Mouse (Mus musculus) cerebellum, adult 2 months (tissue): ENCODE data around the gene 2610028H24Rik. TPM values are rescaled to one million over a fixed set of nuclear protein-coding genes. Genes with fewer than 3 reads are reported as not detected.

ENCODE experiments used
- DNase-seq, 2 experiments: peaks; one replicate each; pipeline ENCODE4 v3.0.0; 2021
- H3K27ac ChIP-seq: fragments of 200-500 bp; 2 replicates; pipeline ENCODE4 v1.5.1; 2012; ENCODE audit warnings: low read length, control low read depth, inconsistent platforms; ENCODE audit not compliant: insufficient read depth
- H3K27me3 ChIP-seq: fragments of 200-500 bp; 2 replicates; pipeline ENCODE4 v1.6.1; 2012; ENCODE audit warnings: inconsistent platforms, mild to moderate bottlenecking, low read length, moderate library complexity; ENCODE audit not compliant: control insufficient read depth, insufficient read depth
- H3K4me1 ChIP-seq: fragments of 200-500 bp; 2 replicates; pipeline ENCODE4 v1.6.1; 2011; ENCODE audit warnings: low read length; ENCODE audit not compliant: control insufficient read depth, insufficient read depth
- H3K4me3 ChIP-seq: fragments of 200-500 bp; replicated peaks from 2 replicates; pipeline ENCODE3; 2011; ENCODE audit warnings: mild to moderate bottlenecking, low read depth, low read length, control low read depth; ENCODE audit not compliant: insufficient read depth
- CTCF ChIP-seq: fragments of 200-500 bp; IDR thresholded peaks from 2 replicates; pipeline ENCODE4 v1.5.1; 2011; ENCODE audit warnings: low read depth, mild to moderate bottlenecking, control low read depth, low read length, moderate library complexity, borderline replicate concordance; ENCODE audit not compliant: insufficient read depth
- POLR2A ChIP-seq: fragments of 200-500 bp; IDR thresholded peaks from 2 replicates; pipeline ENCODE4 v1.6.1; 2011; ENCODE audit warnings: low read length, control low read depth, borderline replicate concordance; ENCODE audit not compliant: insufficient read depth
- WGBS: fragments of 180-500 bp; shearing (Covaris S2); methylation state at CpG from one replicate; pipeline ENCODE4 v1.1.7; 2018; 5-methylcytosine and 5-hydroxymethylcytosine counted together
- polyA plus RNA-seq: library from polyadenylated mRNA; depleted of rRNA; stranded (reverse); fragments of >200 nt; gene quantifications from 2 replicates; pipeline ENCODE4 v1.2.3, GENCODE M21; 2012

The 2610028H24Rik gene
- polyA plus RNA-seq, 1 experiment: not detected

- Histone ChIP-seq H3K27ac (peak within 1 kb of the TSS; percentile 55; the same call in 1 of the 2 replicates), H3K4me3 (peak within 1 kb of the TSS; percentile 84), H3K4me1 (peaks cover 5% of the 10 kb centered on the region; the same call in 1 of the 2 replicates), H3K27me3 (no peaks in the 10 kb centered on the region)
- WGBS: 1% methylated on average over 55 of the region's 55 CpGs
- peak; percentile 89 to 93 for DNase-seq
- TF ChIP-seq POLR2A (peak; percentile 72; the same call in 1 of the 2 replicates), CTCF (peak; percentile 33; the same call in 1 of the 2 replicates)
Measured at GRCm38 (mm10) chr10:76468203-76469162, 19.6 kb downstream of the 2610028H24Rik start, which contains the start of the genes Mcm3ap and Ybey. Mcm3ap (plus strand) TSS chr10:76468927. Ybey (minus strand) TSS chr10:76469114.

GRCm38 (mm10) chr10:76473759-76474158 is 24.9 kb downstream of the 2610028H24Rik start:
- Histone ChIP-seq H3K4me1 (peaks cover 6% of the 10 kb centered on the region; the same call in 1 of the 2 replicates), H3K4me3 (no peak overlapping the region), H3K27me3 (no peaks in the 10 kb centered on the region), H3K27ac (no peak overlapping the region)
- TF ChIP-seq POLR2A (no peak), CTCF (no peak)
- DNase-seq: no peak
- WGBS: 88% methylated on average over 5 of the region's 5 CpGs

GRCm38 (mm10) chr10:76480851-76481250 is 32.0 kb downstream of the 2610028H24Rik start:
- 93% methylated on average over 13 of the region's 13 CpGs for WGBS

GRCm38 (mm10) chr10:76481480-76481879 is 32.6 kb downstream of the 2610028H24Rik start:
- WGBS: 94% methylated on average over 6 of the region's 6 CpGs
- H3K4me3 ChIP-seq: no peak overlapping the region

More at GRCm38 (mm10) chr10:76480851-76481250, 32.0 kb downstream of the 2610028H24Rik start:
- Histone ChIP-seq H3K27ac (no peak overlapping the region), H3K4me3 (no peak overlapping the region), H3K4me1 (no peaks in the 10 kb centered on the region), H3K27me3 (no peaks in the 10 kb centered on the region)
- no peak for TF ChIP-seq POLR2A
- no peak for TF ChIP-seq CTCF
- no peak for DNase-seq

GRCm38 (mm10) chr10:76486302-76486701 is 37.4 kb downstream of the 2610028H24Rik start:
- Histone ChIP-seq H3K27ac (no peak overlapping the region), H3K4me3 (no peak overlapping the region), H3K4me1 (no peaks in the 10 kb centered on the region), H3K27me3 (no peaks in the 10 kb centered on the region)
- no peak for DNase-seq
- TF ChIP-seq POLR2A (no peak), CTCF (no peak)
- 96% methylated on average over 2 of the region's 2 CpGs for WGBS

More at GRCm38 (mm10) chr10:76481480-76481879, 32.6 kb downstream of the 2610028H24Rik start:
- Histone ChIP-seq H3K4me1 (no peaks in the 10 kb centered on the region), H3K27ac (no peak overlapping the region), H3K27me3 (no peaks in the 10 kb centered on the region)
- no peak for DNase-seq
- no peak for TF ChIP-seq CTCF

GRCm38 (mm10) chr10:76488265-76488664 is 39.4 kb downstream of the 2610028H24Rik start:
- no peak for DNase-seq
- Histone ChIP-seq H3K4me1 (no peaks in the 10 kb centered on the region), H3K27ac (no peak overlapping the region), H3K4me3 (no peak overlapping the region), H3K27me3 (no peaks in the 10 kb centered on the region)
- WGBS: 95% methylated on average over 8 of the region's 8 CpGs
- TF ChIP-seq POLR2A (no peak), CTCF (no peak)

- Histone ChIP-seq H3K4me3 (no peak overlapping the region), H3K4me1 (no peaks in the 10 kb centered on the region), H3K27ac (no peak overlapping the region), H3K27me3 (no peaks in the 10 kb centered on the region)
- no peak for DNase-seq
- 95% methylated on average over 15 of the region's 15 CpGs for WGBS
- TF ChIP-seq CTCF (no peak), POLR2A (no peak)
Measured at GRCm38 (mm10) chr10:76489205-76489604, 40.3 kb downstream of the 2610028H24Rik start.

- 54% methylated on average over 1 of the region's 1 CpGs for WGBS
- Histone ChIP-seq H3K27me3 (no peaks in the 10 kb centered on the region), H3K4me3 (no peak overlapping the region), H3K27ac (no peak overlapping the region), H3K4me1 (no peaks in the 10 kb centered on the region)
- no peak for DNase-seq
- TF ChIP-seq CTCF (no peak), POLR2A (no peak)
Measured at GRCm38 (mm10) chr10:76493527-76493926, 44.6 kb downstream of the 2610028H24Rik start.
